Mouse (Mus musculus): Measurements from ENCODE around the gene Stac3. TPM values are rescaled to one million over a fixed set of nuclear protein-coding genes. Genes with fewer than 3 reads are reported as not detected.

Stac3 gene
- 1.8 and 2.8 TPM in 2 replicates for total RNA-seq (2023)

DNA sequence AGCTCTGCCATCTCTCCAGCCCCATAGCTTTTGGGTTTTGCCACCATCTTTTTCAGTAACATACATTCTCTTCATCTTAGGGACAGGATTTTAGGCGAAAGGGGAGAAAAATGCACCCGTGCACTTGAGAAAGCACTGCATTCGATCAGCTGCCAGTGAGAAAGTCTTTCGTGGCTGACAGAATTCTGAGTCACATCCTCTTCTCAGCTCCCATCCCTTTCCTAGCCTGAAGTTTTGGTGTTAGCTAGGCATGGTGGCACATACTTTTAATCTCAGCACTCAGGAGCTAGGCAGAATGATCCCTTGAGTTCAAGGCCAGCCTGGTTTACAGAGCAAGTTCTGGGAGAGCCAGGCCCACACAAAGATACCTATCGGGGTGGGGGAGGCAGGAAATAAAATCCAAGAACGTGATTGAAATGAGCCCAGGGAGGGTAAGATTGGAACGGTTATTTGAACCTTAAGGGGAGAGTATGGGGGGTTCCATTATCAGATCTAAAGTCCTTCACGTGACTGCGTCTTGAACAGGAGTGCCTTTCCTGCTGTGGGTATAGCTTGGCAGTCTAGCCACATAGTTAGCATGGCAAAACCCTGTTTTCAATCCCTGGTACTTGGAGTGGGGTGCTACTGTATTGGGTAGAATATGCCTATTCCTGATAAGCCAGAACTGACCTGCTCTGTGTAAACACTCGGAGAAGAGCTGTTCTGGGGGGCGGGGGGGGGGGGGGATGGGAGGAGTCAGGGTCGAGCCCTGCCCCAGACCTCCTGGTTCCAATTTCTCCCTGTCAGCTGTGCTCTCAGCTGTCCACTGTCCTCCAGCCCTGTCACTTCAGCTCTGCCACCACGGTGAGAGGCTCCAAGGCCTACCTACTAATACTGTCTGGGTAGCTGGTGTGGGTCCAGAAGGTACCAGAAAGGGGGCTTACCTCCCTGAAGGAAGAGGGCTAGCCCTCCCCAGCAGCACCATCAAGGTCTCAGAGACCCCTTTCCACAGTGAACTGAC is at the start of gene Stac3:
Gene Stac3, plus strand, starts transcription at position 793 of the 1,000 bp plus-strand sequence.

DNA sequence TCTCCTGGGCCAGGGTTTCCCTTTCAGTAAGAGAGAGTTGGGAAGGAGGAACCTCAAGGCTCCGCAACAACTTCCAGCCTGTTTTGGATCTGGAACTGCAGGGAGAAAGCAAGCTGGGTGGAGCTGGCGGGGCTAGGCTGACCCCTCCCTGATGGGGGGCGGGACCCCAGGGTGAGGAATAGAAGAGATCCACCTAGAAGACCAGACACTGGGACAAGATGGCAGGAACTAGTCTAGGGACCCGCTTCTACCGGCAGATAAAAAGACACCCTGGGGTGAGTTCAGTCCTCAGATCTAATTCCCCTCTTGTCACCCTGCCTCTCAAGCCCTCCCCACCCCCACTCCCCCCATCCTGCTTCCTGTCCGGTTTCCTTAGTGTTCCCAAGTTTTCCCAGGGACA is 13.3 kb downstream of the Stac3 start, which contains the start of gene Ndufa4l2:
Gene Ndufa4l2, plus strand, starts transcription at position 204 of the 400 bp plus-strand sequence.

DNA sequence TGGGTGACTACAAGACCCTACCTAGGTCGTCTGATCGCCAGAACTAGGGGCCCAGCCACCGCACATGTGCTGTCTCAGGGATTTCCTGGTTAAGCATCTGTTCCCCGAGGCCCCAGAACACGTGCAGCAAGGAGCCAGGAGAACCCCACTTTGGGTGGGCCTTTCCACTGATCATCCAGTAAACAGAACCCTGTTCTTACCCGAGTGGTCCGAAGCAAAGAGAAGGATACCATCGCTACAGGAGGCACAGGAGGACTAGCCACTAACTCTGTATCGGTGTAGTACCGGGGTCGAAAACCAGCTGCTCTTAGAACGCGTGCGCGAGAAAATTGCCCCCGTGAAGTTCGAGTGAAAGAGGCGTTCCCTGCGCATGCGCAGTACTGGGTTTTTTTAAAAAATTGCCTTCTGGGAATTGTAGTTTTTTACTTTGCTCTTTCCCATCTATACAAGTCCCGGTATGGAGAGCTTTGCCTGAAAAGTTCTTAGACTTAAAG is 20.6 kb downstream of the Stac3 start, which contains the start of gene Shmt2:
Gene Shmt2, minus strand, starts transcription at position 357 of the 494 bp plus-strand sequence.

DNA sequence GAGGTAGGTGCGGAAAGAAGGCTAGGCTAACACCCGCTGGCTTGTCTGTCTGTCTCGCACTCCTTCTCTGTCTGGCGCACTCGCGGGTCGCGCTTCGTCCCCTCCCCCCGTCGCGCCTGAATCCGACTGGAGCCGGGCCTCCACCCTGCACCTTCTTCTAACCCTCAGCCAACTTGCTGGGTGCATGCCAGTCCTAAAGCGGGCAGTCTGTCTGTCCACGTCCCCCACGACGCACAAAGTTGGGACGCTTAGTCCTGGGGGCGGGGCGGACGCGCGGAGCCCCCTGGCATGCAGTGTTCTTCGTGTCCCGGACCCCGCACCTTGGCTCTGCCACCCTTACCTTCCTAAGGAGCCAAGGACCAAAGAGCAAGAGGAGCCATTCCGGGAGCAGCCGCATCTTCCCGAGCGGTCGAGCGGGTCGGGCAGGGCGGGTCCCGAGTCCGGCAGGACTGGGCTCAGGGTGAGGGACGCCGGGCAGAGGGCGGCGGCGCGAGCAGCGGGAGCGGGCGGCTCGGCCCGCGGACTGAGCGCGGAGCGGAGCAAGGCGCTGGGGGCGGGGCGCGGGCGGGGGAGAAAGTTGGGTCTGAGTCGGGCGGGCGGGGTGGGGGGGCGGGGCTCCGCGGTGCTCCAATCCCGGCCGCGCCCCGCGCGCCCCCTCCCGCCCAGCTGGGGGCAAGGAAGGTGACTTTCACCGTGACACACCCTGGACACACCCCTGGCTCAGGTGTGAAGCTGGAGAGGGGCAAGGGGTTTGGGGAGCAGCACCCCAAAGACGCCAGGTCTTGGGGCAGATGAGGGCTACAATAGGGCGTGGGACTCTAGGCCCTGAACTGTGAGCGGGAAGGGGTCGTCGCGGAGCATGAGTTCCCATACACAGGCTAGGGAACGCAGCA is 32.8 kb downstream of the Stac3 start, which contains the start of gene Nxph4:
Gene Nxph4, minus strand, starts transcription at position 524 of the 893 bp plus-strand sequence.

Other genes starting within 250 kb of the Stac3 start
- gene Kif5a, start 238.3 kb upstream of the Stac3 start, total RNA-seq (2023), result 0.07 and 0.47 TPM in 2 replicates
- 108 and 131 TPM in 2 replicates for gene Dctn2, start 235.3 kb upstream of the Stac3 start, total RNA-seq (2023)
- gene Mbd6, start 212.7 kb upstream of the Stac3 start, total RNA-seq (2023), result 168 and 220 TPM in 2 replicates
- gene Mars, start 189.9 kb upstream of the Stac3 start, total RNA-seq (2023), result 36.6 and 41.9 TPM in 2 replicates
- gene Arhgap9, start 179.7 kb upstream of the Stac3 start, total RNA-seq (2023), result 251 and 319 TPM in 2 replicates
- not detected in 2 replicates for gene Gli1, start 159.7 kb upstream of the Stac3 start, total RNA-seq (2023)
- gene Inhbe, start 147.3 kb upstream of the Stac3 start, total RNA-seq (2023), result not detected in 2 replicates
- gene Inhbc, start 131.3 kb upstream of the Stac3 start, total RNA-seq (2023), result not detected in 2 replicates
- 101 and 111 TPM in 2 replicates for gene R3hdm2, start 121.4 kb upstream of the Stac3 start, total RNA-seq (2023)
- gene Ndufa4l2, start 13.3 kb downstream of the Stac3 start, total RNA-seq (2023), result not detected in 2 replicates
- 15.5 and 16.0 TPM in 2 replicates for gene Shmt2, start 20.8 kb downstream of the Stac3 start, total RNA-seq (2023)
- not detected in 2 replicates for gene Nxph4, start 32.9 kb downstream of the Stac3 start, total RNA-seq (2023)
- gene Lrp1, start 119.5 kb downstream of the Stac3 start, total RNA-seq (2023), result 69.7 and 86.2 TPM in 2 replicates
- gene Stat6, start 141.3 kb downstream of the Stac3 start, total RNA-seq (2023), result 215 and 257 TPM in 2 replicates
- 6.7 and 9.6 TPM in 2 replicates for gene Nemp1, start 165.2 kb downstream of the Stac3 start, total RNA-seq (2023)
- 0.77 and 1.3 TPM in 2 replicates for gene Nab2, start 166.9 kb downstream of the Stac3 start, total RNA-seq (2023)
- 0.23 and 0.35 TPM in 2 replicates for gene Myo1a, start 203.5 kb downstream of the Stac3 start, total RNA-seq (2023)
- not detected in 2 replicates for gene Tac2, start 222.8 kb downstream of the Stac3 start, total RNA-seq (2023)
- gene Zbtb39, start 237.9 kb downstream of the Stac3 start, total RNA-seq (2023), result 19.9 and 30.2 TPM in 2 replicates